Mouse (Mus musculus) forebrain, embryonic 11.5 days (tissue): ENCODE measurements at regions not wholly inside any gene's neighbourhood (a gene's known extent, or its start where the extent isn't known, plus 50 kb on each side); places are given as distances from the start of the nearest gene placed in this dataset.

Experiments
- ATAC-seq: fragments of 200-750 bp; cut with Nextera tagmentation; replicated peaks from 2 replicates; pipeline ENCODE4 v1.8.0; 2017; ENCODE audit warnings: moderate TSS enrichment; ENCODE audit not compliant: low FRiP score
- DNase-seq: peaks from one replicate; pipeline ENCODE4 v3.0.0-alpha.2; 2017; ENCODE audit warnings: low spot score
- H3K27ac ChIP-seq: fragments of 300-500 bp; sonication (generic); 2 replicates; pipeline ENCODE4 v1.5.1; 2014; ENCODE audit warnings: low read depth, low read length
- H3K27me3 ChIP-seq: fragments of 300-500 bp; sonication (generic); 2 replicates; pipeline ENCODE4 v1.6.1; 2014; ENCODE audit warnings: mild to moderate bottlenecking, low read length, mixed read lengths; ENCODE audit not compliant: control insufficient read depth, insufficient read depth
- H3K36me3 ChIP-seq: fragments of 300-500 bp; sonication (generic); 2 replicates; pipeline ENCODE4 v1.6.1; 2014; ENCODE audit warnings: mild to moderate bottlenecking, low read length, moderate library complexity, mixed read lengths; ENCODE audit not compliant: control insufficient read depth, insufficient read depth
- H3K4me1 ChIP-seq: fragments of 300-500 bp; sonication (generic); replicated peaks from 2 replicates; pipeline ENCODE4 v1.6.1; 2014; ENCODE audit warnings: low read length, mixed read lengths; ENCODE audit not compliant: control insufficient read depth, insufficient read depth
- H3K4me2 ChIP-seq: fragments of 300-500 bp; sonication (generic); 2 replicates; pipeline ENCODE4 v1.6.1; 2014; ENCODE audit warnings: low read depth, mild to moderate bottlenecking, low read length, moderate library complexity, mixed read lengths; ENCODE audit not compliant: severe bottlenecking
- H3K4me3 ChIP-seq: fragments of 300-500 bp; sonication (generic); 2 replicates; pipeline ENCODE4 v1.5.1; 2014; ENCODE audit warnings: low read depth, low read length
- H3K9ac ChIP-seq: fragments of 300-500 bp; sonication (generic); 2 replicates; pipeline ENCODE4 v1.6.1; 2014; ENCODE audit warnings: low read length
- H3K9me3 ChIP-seq: fragments of 300-500 bp; sonication (generic); 2 replicates; pipeline ENCODE4 v1.6.1; 2016; ENCODE audit warnings: low read length, mixed read lengths; ENCODE audit not compliant: control insufficient read depth
- WGBS: fragments of 180-500 bp; shearing (Covaris S2); extraction: QIAGEN DNeasy Blood & Tissue Kit; methylation state at CpG from one replicate; pipeline ENCODE4 v1.1.7; 2014; 5-methylcytosine and 5-hydroxymethylcytosine counted together

- Histone ChIP-seq H3K4me3 (no peak overlapping the region), H3K27me3 (no peaks in the 10 kb centered on the region), H3K27ac (no peak overlapping the region), H3K4me1 (no peaks in the 10 kb centered on the region), H3K9ac (no peak overlapping the region), H3K36me3 (no peaks in the 10 kb centered on the region), H3K9me3 (no peaks in the 10 kb centered on the region), H3K4me2 (no peak overlapping the region)
- no peak for ATAC-seq
- WGBS = 53% methylated on average over 3 of the region's 3 CpGs
- DNase-seq = no peak
Measured at GRCm38 (mm10) chr7:74072632-74073031, 59.1 kb upstream of the St8sia2 start.

- Histone ChIP-seq H3K36me3 (no peaks in the 10 kb centered on the region), H3K4me1 (no peaks in the 10 kb centered on the region), H3K27ac (no peak overlapping the region), H3K4me3 (no peak overlapping the region), H3K4me2 (no peak overlapping the region), H3K9ac (no peak overlapping the region), H3K27me3 (no peaks in the 10 kb centered on the region), H3K9me3 (no peaks in the 10 kb centered on the region)
- ATAC-seq = no peak
- no peak for DNase-seq
- WGBS = 89% methylated on average over 2 of the region's 2 CpGs
Measured at GRCm38 (mm10) chr7:74070836-74071235, 57.3 kb upstream of the St8sia2 start.

- Histone ChIP-seq H3K4me2 (no peak overlapping the region), H3K36me3 (no peaks in the 10 kb centered on the region), H3K4me1 (no peaks in the 10 kb centered on the region; the same call in 1 of the 2 replicates), H3K9me3 (no peaks in the 10 kb centered on the region), H3K27me3 (no peaks in the 10 kb centered on the region), H3K9ac (no peak overlapping the region), H3K27ac (no peak overlapping the region), H3K4me3 (no peak overlapping the region)
- no peak for DNase-seq
- ATAC-seq = no peak
- 67% methylated on average over 4 of the region's 4 CpGs for WGBS
Measured at GRCm38 (mm10) chr7:74065449-74066099, 52.1 kb upstream of the St8sia2 start.
